Mouse (Mus musculus): ENCODE measurements at regions not wholly inside any gene's neighbourhood (a gene's known extent, or its start where the extent isn't known, plus 50 kb on each side); places are given as distances from the start of the nearest gene placed in this dataset.

- Histone ChIP-seq H3K27me3 (ENCODE audit: insufficient read depth, low read length) (no peaks in the 10 kb centered on the region), H3K9me3 (replicated peaks) (peaks cover 8% of the 10 kb centered on the region), H3K4me1 (ENCODE audit: insufficient read depth, low read depth, low read length) (no peaks in the 10 kb centered on the region), H3K36me3 (replicated peaks) (no peaks in the 10 kb centered on the region), H3K4me3 (ENCODE audit: low read depth, low read length) (no peak overlapping the region)
- TF ChIP-seq CTCF (IDR thresholded peaks at IDR 0.05; ENCODE audit: low read depth, low read length) (no peak), GATA1 (IDR thresholded peaks at IDR 0.05; ENCODE audit: borderline replicate concordance, low read length) (no peak), POLR2AphosphoS5 (IDR thresholded peaks at IDR 0.05; ENCODE audit: insufficient replicate concordance, low read depth, low read length) (no peak), GATA2 (IDR thresholded peaks at IDR 0.05; ENCODE audit: borderline replicate concordance, low read depth, low read length) (no peak), TAL1 (conservative IDR thresholded peaks at IDR 0.05; ENCODE audit: low read depth, low read length) (no peak)
- DNase-seq (ENCODE audit: low spot score) (no peak), ATAC-seq (ENCODE audit: extremely low read depth, insufficient number of reproducible peaks, low FRiP score, poor library complexity, severe bottlenecking) (no peak)
Measured at GRCm38 (mm10) chr14:29837063-29837462, 115.4 kb upstream of the Cacna2d3 start.

- Histone ChIP-seq H3K36me3 (replicated peaks) (no peaks in the 10 kb centered on the region), H3K9me3 (replicated peaks) (peaks cover 11% of the 10 kb centered on the region), H3K27me3 (ENCODE audit: insufficient read depth, low read length) (no peaks in the 10 kb centered on the region), H3K4me3 (ENCODE audit: low read depth, low read length) (no peak overlapping the region), H3K4me1 (ENCODE audit: insufficient read depth, low read depth, low read length) (no peaks in the 10 kb centered on the region)
- TF ChIP-seq POLR2AphosphoS5 (IDR thresholded peaks at IDR 0.05; ENCODE audit: insufficient replicate concordance, low read depth, low read length) (no peak), TAL1 (conservative IDR thresholded peaks at IDR 0.05; ENCODE audit: low read depth, low read length) (no peak), GATA1 (IDR thresholded peaks at IDR 0.05; ENCODE audit: borderline replicate concordance, low read length) (no peak), GATA2 (IDR thresholded peaks at IDR 0.05; ENCODE audit: borderline replicate concordance, low read depth, low read length) (no peak), CTCF (IDR thresholded peaks at IDR 0.05; ENCODE audit: low read depth, low read length) (no peak)
- DNase-seq (ENCODE audit: low spot score) (no peak), ATAC-seq (ENCODE audit: extremely low read depth, insufficient number of reproducible peaks, low FRiP score, poor library complexity, severe bottlenecking) (no peak)
Measured at GRCm38 (mm10) chr14:29839576-29839975, 117.9 kb upstream of the Cacna2d3 start.

- Histone ChIP-seq H3K36me3 (replicated peaks) (no peaks in the 10 kb centered on the region), H3K9me3 (replicated peaks) (peaks cover 11% of the 10 kb centered on the region), H3K4me1 (ENCODE audit: insufficient read depth, low read depth, low read length) (no peaks in the 10 kb centered on the region), H3K4me3 (ENCODE audit: low read depth, low read length) (no peak overlapping the region), H3K27me3 (ENCODE audit: insufficient read depth, low read length) (no peaks in the 10 kb centered on the region)
- no peak for TF ChIP-seq CTCF (IDR thresholded peaks at IDR 0.05; ENCODE audit: low read depth, low read length)
- TF ChIP-seq TAL1 (conservative IDR thresholded peaks at IDR 0.05; ENCODE audit: low read depth, low read length), result no peak
- TF ChIP-seq GATA2 (IDR thresholded peaks at IDR 0.05; ENCODE audit: borderline replicate concordance, low read depth, low read length), result no peak
- TF ChIP-seq GATA1 (IDR thresholded peaks at IDR 0.05; ENCODE audit: borderline replicate concordance, low read length), result no peak
- TF ChIP-seq POLR2AphosphoS5 (IDR thresholded peaks at IDR 0.05; ENCODE audit: insufficient replicate concordance, low read depth, low read length), result no peak
- ATAC-seq (ENCODE audit: extremely low read depth, insufficient number of reproducible peaks, low FRiP score, poor library complexity, severe bottlenecking) (no peak), DNase-seq (ENCODE audit: low spot score) (no peak)
Measured at GRCm38 (mm10) chr14:29841361-29842117, 119.9 kb upstream of the Cacna2d3 start.

- no peaks in the 10 kb centered on the region for H3K36me3 ChIP-seq (replicated peaks)
- no peak for ATAC-seq (ENCODE audit: extremely low read depth, insufficient number of reproducible peaks, low FRiP score, poor library complexity, severe bottlenecking)
Measured at GRCm38 (mm10) chr14:29847661-29848060, 120.4 kb upstream of the Selenok start.

GRCm38 (mm10) chr14:29851286-29851685, 116.8 kb upstream of the Selenok start:
- no peak overlapping the region for H3K4me3 ChIP-seq (ENCODE audit: low read depth, low read length)
- H3K4me1 ChIP-seq (ENCODE audit: insufficient read depth, low read depth, low read length), result no peaks in the 10 kb centered on the region
- no peaks in the 10 kb centered on the region for H3K36me3 ChIP-seq (replicated peaks)
- H3K9me3 ChIP-seq (replicated peaks), result 0 out of 2 replicates have a peak, but pooled peaks cover 6% of the 10 kb centered on the region
- H3K27me3 ChIP-seq (ENCODE audit: insufficient read depth, low read length), result no peaks in the 10 kb centered on the region
- no peak for TF ChIP-seq CTCF (IDR thresholded peaks at IDR 0.05; ENCODE audit: low read depth, low read length)
- no peak for TF ChIP-seq GATA2 (IDR thresholded peaks at IDR 0.05; ENCODE audit: borderline replicate concordance, low read depth, low read length)
- TF ChIP-seq TAL1 (conservative IDR thresholded peaks at IDR 0.05; ENCODE audit: low read depth, low read length), result no peak
- TF ChIP-seq GATA1 (IDR thresholded peaks at IDR 0.05; ENCODE audit: borderline replicate concordance, low read length), result no peak
- no peak for TF ChIP-seq POLR2AphosphoS5 (IDR thresholded peaks at IDR 0.05; ENCODE audit: insufficient replicate concordance, low read depth, low read length)
- DNase-seq (ENCODE audit: low spot score) (no peak), ATAC-seq (ENCODE audit: extremely low read depth, insufficient number of reproducible peaks, low FRiP score, poor library complexity, severe bottlenecking) (no peak)

More at GRCm38 (mm10) chr14:29847661-29848060, 120.4 kb upstream of the Selenok start:
- H3K4me1 ChIP-seq (ENCODE audit: insufficient read depth, low read depth, low read length), result no peaks in the 10 kb centered on the region
- peaks cover 9% of the 10 kb centered on the region; the same call in 1 of the 2 replicates for H3K9me3 ChIP-seq (replicated peaks)
- H3K27me3 ChIP-seq (ENCODE audit: insufficient read depth, low read length), result no peaks in the 10 kb centered on the region
- DNase-seq (ENCODE audit: low spot score), result no peak
- no peak overlapping the region for H3K4me3 ChIP-seq (ENCODE audit: low read depth, low read length)
- TF ChIP-seq GATA1 (IDR thresholded peaks at IDR 0.05; ENCODE audit: borderline replicate concordance, low read length) (no peak), GATA2 (IDR thresholded peaks at IDR 0.05; ENCODE audit: borderline replicate concordance, low read depth, low read length) (no peak), CTCF (IDR thresholded peaks at IDR 0.05; ENCODE audit: low read depth, low read length) (no peak), TAL1 (conservative IDR thresholded peaks at IDR 0.05; ENCODE audit: low read depth, low read length) (no peak), POLR2AphosphoS5 (IDR thresholded peaks at IDR 0.05; ENCODE audit: insufficient replicate concordance, low read depth, low read length) (no peak)

- DNase-seq (ENCODE audit: low spot score) (no peak), ATAC-seq (ENCODE audit: extremely low read depth, insufficient number of reproducible peaks, low FRiP score, poor library complexity, severe bottlenecking) (no peak)
- Histone ChIP-seq H3K36me3 (replicated peaks) (no peaks in the 10 kb centered on the region), H3K9me3 (replicated peaks) (0 out of 2 replicates have a peak, but pooled peaks cover 3% of the 10 kb centered on the region), H3K27me3 (ENCODE audit: insufficient read depth, low read length) (no peaks in the 10 kb centered on the region), H3K4me1 (ENCODE audit: insufficient read depth, low read depth, low read length) (no peaks in the 10 kb centered on the region), H3K4me3 (ENCODE audit: low read depth, low read length) (no peak overlapping the region)
- TF ChIP-seq POLR2AphosphoS5 (IDR thresholded peaks at IDR 0.05; ENCODE audit: insufficient replicate concordance, low read depth, low read length) (no peak), CTCF (IDR thresholded peaks at IDR 0.05; ENCODE audit: low read depth, low read length) (no peak), GATA1 (IDR thresholded peaks at IDR 0.05; ENCODE audit: borderline replicate concordance, low read length) (no peak), GATA2 (IDR thresholded peaks at IDR 0.05; ENCODE audit: borderline replicate concordance, low read depth, low read length) (no peak), TAL1 (conservative IDR thresholded peaks at IDR 0.05; ENCODE audit: low read depth, low read length) (no peak)
Measured at GRCm38 (mm10) chr14:29851956-29852725, 116.0 kb upstream of the Selenok start.

All from G1E (cell line).